Mouse (Mus musculus): ENCODE data around the gene Tnfrsf9. TPM values are rescaled to one million over a fixed set of nuclear protein-coding genes. Genes with fewer than 3 reads are reported as not detected.

Tnfrsf9 gene
- total and polyA plus RNA-seq, 2 experiments from 2014 or later, result 0.25 TPM; not detected in 1

- H3K9me3 ChIP-seq (ENCODE audit: low read length), result no peaks in the 10 kb centered on the region
- no peak overlapping the region for H3K27ac ChIP-seq (ENCODE audit: low read depth, low read length)
- TF ChIP-seq CTCF (IDR thresholded peaks at IDR 0.05), result no peak
- H3K9ac ChIP-seq (replicated peaks; ENCODE audit: low read length, poor library complexity, severe bottlenecking), result no peak overlapping the region
- no peaks in the 10 kb centered on the region for H3K4me1 ChIP-seq (ENCODE audit: insufficient read depth, low read length)
- DNase-seq (ENCODE audit: low spot score) (no peak), ATAC-seq (ENCODE audit: low FRiP score) (no peak)
- WGBS, result 87% methylated on average over 10 of the region's 10 CpGs
- H3K27me3 ChIP-seq (ENCODE audit: insufficient read depth, low read length), result no peaks in the 10 kb centered on the region
- H3K36me3 ChIP-seq (ENCODE audit: insufficient read depth, low read length), result no peaks in the 10 kb centered on the region
- H3K4me3 ChIP-seq (ENCODE audit: low read depth, low read length), result no peak overlapping the region
- H3K4me2 ChIP-seq (ENCODE audit: low read depth, low read length, poor library complexity, severe bottlenecking), result no peak overlapping the region
Observed at GRCm38 (mm10) chr4:150950972-150951371, 36.6 kb downstream of the Tnfrsf9 start.

GRCm38 (mm10) chr4:150956369-150957105 is 42.2 kb downstream of the Tnfrsf9 start:
- WGBS, result 30% methylated on average over 13 of the region's 13 CpGs
- H3K36me3 ChIP-seq (ENCODE audit: insufficient read depth, low read length), result no peaks in the 10 kb centered on the region
- ATAC-seq (ENCODE audit: low FRiP score) (0 out of 2 replicates have a peak, but pooled peaks have one; percentile 65), DNase-seq (ENCODE audit: low spot score) (peak; percentile 79)
- H3K27me3 ChIP-seq (ENCODE audit: insufficient read depth, low read length), result no peaks in the 10 kb centered on the region
- H3K9me3 ChIP-seq (ENCODE audit: low read length), result no peaks in the 10 kb centered on the region
- H3K4me2 ChIP-seq (ENCODE audit: low read depth, low read length, poor library complexity, severe bottlenecking), result no peak overlapping the region
- H3K4me1 ChIP-seq (ENCODE audit: insufficient read depth, low read length), result no peaks in the 10 kb centered on the region
- H3K4me3 ChIP-seq (ENCODE audit: low read depth, low read length), result no peak overlapping the region
- no peak for TF ChIP-seq CTCF (IDR thresholded peaks at IDR 0.05)
- peak overlapping the region; percentile 13; the same call in 1 of the 2 replicates for H3K27ac ChIP-seq (ENCODE audit: low read depth, low read length)
- no peak overlapping the region for H3K9ac ChIP-seq (replicated peaks; ENCODE audit: low read length, poor library complexity, severe bottlenecking)

- WGBS, result 15% methylated on average over 1 of the region's 1 CpGs
- H3K4me1 ChIP-seq (ENCODE audit: insufficient read depth, low read length), result no peaks in the 10 kb centered on the region
- no peak for DNase-seq (ENCODE audit: low spot score)
Observed at GRCm38 (mm10) chr4:150957106-150957458, 42.7 kb downstream of the Tnfrsf9 start.

GRCm38 (mm10) chr4:150958536-150958935 is 44.2 kb downstream of the Tnfrsf9 start:
- H3K9me3 ChIP-seq (ENCODE audit: low read length), result no peaks in the 10 kb centered on the region
- TF ChIP-seq CTCF (IDR thresholded peaks at IDR 0.05), result no peak
- no peak overlapping the region for H3K4me2 ChIP-seq (ENCODE audit: low read depth, low read length, poor library complexity, severe bottlenecking)
- H3K4me3 ChIP-seq (ENCODE audit: low read depth, low read length), result no peak overlapping the region
- H3K36me3 ChIP-seq (ENCODE audit: insufficient read depth, low read length), result no peaks in the 10 kb centered on the region
- no peak overlapping the region for H3K27ac ChIP-seq (ENCODE audit: low read depth, low read length)
- DNase-seq (ENCODE audit: low spot score) (no peak), ATAC-seq (ENCODE audit: low FRiP score) (no peak)
- no peak overlapping the region for H3K9ac ChIP-seq (replicated peaks; ENCODE audit: low read length, poor library complexity, severe bottlenecking)
- H3K4me1 ChIP-seq (ENCODE audit: insufficient read depth, low read length), result no peaks in the 10 kb centered on the region
- no peaks in the 10 kb centered on the region for H3K27me3 ChIP-seq (ENCODE audit: insufficient read depth, low read length)
- 77% methylated on average over 7 of the region's 7 CpGs for WGBS

More at GRCm38 (mm10) chr4:150957106-150957458, 42.7 kb downstream of the Tnfrsf9 start:
- Histone ChIP-seq H3K27ac (ENCODE audit: low read depth, low read length) (no peak overlapping the region; the same call in 1 of the 2 replicates), H3K27me3 (ENCODE audit: insufficient read depth, low read length) (no peaks in the 10 kb centered on the region), H3K4me3 (ENCODE audit: low read depth, low read length) (no peak overlapping the region), H3K9ac (replicated peaks; ENCODE audit: low read length, poor library complexity, severe bottlenecking) (no peak overlapping the region), H3K4me2 (ENCODE audit: low read depth, low read length, poor library complexity, severe bottlenecking) (no peak overlapping the region), H3K9me3 (ENCODE audit: low read length) (no peaks in the 10 kb centered on the region), H3K36me3 (ENCODE audit: insufficient read depth, low read length) (no peaks in the 10 kb centered on the region)
- TF ChIP-seq CTCF (IDR thresholded peaks at IDR 0.05), result no peak
- no peak for ATAC-seq (ENCODE audit: low FRiP score)

GRCm38 (mm10) chr4:150962231-150962630 is 47.9 kb downstream of the Tnfrsf9 start:
- no peaks in the 10 kb centered on the region for H3K4me1 ChIP-seq (ENCODE audit: insufficient read depth, low read length)
- no peaks in the 10 kb centered on the region for H3K36me3 ChIP-seq (ENCODE audit: insufficient read depth, low read length)
- H3K9me3 ChIP-seq (ENCODE audit: low read length), result no peaks in the 10 kb centered on the region
- no peak overlapping the region for H3K4me2 ChIP-seq (ENCODE audit: low read depth, low read length, poor library complexity, severe bottlenecking)
- H3K27me3 ChIP-seq (ENCODE audit: insufficient read depth, low read length), result no peaks in the 10 kb centered on the region
- H3K9ac ChIP-seq (replicated peaks; ENCODE audit: low read length, poor library complexity, severe bottlenecking), result no peak overlapping the region
- 73% methylated on average over 6 of the region's 6 CpGs for WGBS
- H3K27ac ChIP-seq (ENCODE audit: low read depth, low read length), result no peak overlapping the region
- ATAC-seq (ENCODE audit: low FRiP score) (no peak), DNase-seq (ENCODE audit: low spot score) (no peak)
- TF ChIP-seq CTCF (IDR thresholded peaks at IDR 0.05), result no peak
- H3K4me3 ChIP-seq (ENCODE audit: low read depth, low read length), result no peak overlapping the region

- Histone ChIP-seq H3K9ac (replicated peaks; ENCODE audit: low read length, poor library complexity, severe bottlenecking) (no peak overlapping the region), H3K4me2 (ENCODE audit: low read depth, low read length, poor library complexity, severe bottlenecking) (no peak overlapping the region), H3K4me1 (ENCODE audit: insufficient read depth, low read length) (no peaks in the 10 kb centered on the region), H3K4me3 (ENCODE audit: low read depth, low read length) (no peak overlapping the region), H3K9me3 (ENCODE audit: low read length) (no peaks in the 10 kb centered on the region), H3K27me3 (ENCODE audit: insufficient read depth, low read length) (no peaks in the 10 kb centered on the region), H3K36me3 (ENCODE audit: insufficient read depth, low read length) (no peaks in the 10 kb centered on the region), H3K27ac (ENCODE audit: low read depth, low read length) (no peak overlapping the region)
- DNase-seq (ENCODE audit: low spot score), result no peak
- no peak for ATAC-seq (ENCODE audit: low FRiP score)
- no peak for TF ChIP-seq CTCF (IDR thresholded peaks at IDR 0.05)
- WGBS, result 72% methylated on average over 2 of the region's 2 CpGs
Observed at GRCm38 (mm10) chr4:150963711-150964110, 49.3 kb downstream of the Tnfrsf9 start.
